ENCODE assay signal across 24 mouse cellular contexts in the genomic region with DNA sequence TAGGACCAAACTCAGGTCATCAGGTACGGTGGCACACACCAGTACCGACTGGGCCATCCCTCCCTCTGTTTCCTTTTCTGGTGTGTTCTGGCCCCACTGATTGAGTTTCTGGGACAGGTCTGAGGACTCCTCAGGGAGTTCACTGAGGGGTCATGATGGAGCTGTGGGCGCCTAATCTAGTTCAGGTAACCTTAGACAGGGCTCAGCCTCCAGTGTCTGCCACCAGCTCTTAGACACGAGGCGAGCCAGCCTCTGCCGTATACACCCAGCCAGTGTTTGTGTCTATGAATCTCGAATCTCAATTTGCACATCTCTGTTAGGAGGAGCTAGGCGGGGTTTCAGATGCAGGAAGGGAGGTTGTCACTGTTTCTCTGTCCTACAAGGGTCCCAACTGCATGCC. TPM values are rescaled to one million over a fixed set of nuclear protein-coding genes. Genes with fewer than 3 reads are reported as not detected.
DNase-seq lines count a peak whose midpoint lies in the region; ATAC-seq lines count a peak whose summit lies in the region.
"Had no signal": no experiment of that assay in that cellular context is flagged by ENCODE, and none has a peak within 500 bp of the region (broad histone marks: within the 10 kb centered on the region; RNA-seq: fewer than 3 reads in every experiment).

No protein-coding gene starts in this region.

- DNase-seq in embryonic facial prominence, embryonic 11.5 days (ENCODE audit: low spot score), result no peak
- no peak for DNase-seq in embryonic facial prominence, embryonic 10.5 days (ENCODE audit: low spot score)
- no peak for DNase-seq in kidney, adult 9 months
- DNase-seq in embryonic facial prominence, embryonic 14.5 days (ENCODE audit: low spot score), result no peak
- no peak for DNase-seq in layer of hippocampus, adult 9-11 months
- no peak for DNase-seq in frontal cortex, adult 2 months (ENCODE audit: extremely low spot score in 1 of 2, low spot score in 1 of 2)
- DNase-seq: adrenal gland, adult 2 months; adrenal gland, postnatal 10 days; adrenal gland, postnatal 25 days; B cell, adult 2 months; cerebellum, adult 11 months; cerebellum, adult 18-20 months; cerebellum, adult 8-10 months; cerebellum, adult 9-11 months; cerebellum, postnatal 14 days; cerebellum, postnatal 36 days; embryo, embryonic 11 days; forebrain, postnatal 0 days had no signal

- H3K9me3 ChIP-seq in embryonic facial prominence, embryonic 11.5 days (replicated peaks; ENCODE audit: control insufficient read depth, low read length), result no peaks in the 10 kb centered on the region
- H3K9me3 ChIP-seq in embryonic facial prominence, embryonic 10.5 days, result peaks cover 2% of the 10 kb centered on the region; the same call in 1 of the 2 replicates
- H3K9me3 ChIP-seq in kidney, embryonic 16.5 days (ENCODE audit: low read length), result no peaks in the 10 kb centered on the region
- no peaks in the 10 kb centered on the region for H3K9me3 ChIP-seq in embryonic facial prominence, embryonic 14.5 days (ENCODE audit: control insufficient read depth, low read length)
- H3K9me3 ChIP-seq: forebrain, embryonic 13.5 days; forebrain, embryonic 15.5 days had no signal

- H3K27me3 ChIP-seq in embryonic facial prominence, embryonic 11.5 days (ENCODE audit: control insufficient read depth, insufficient read depth, low read length), result no peaks in the 10 kb centered on the region
- no peaks in the 10 kb centered on the region for H3K27me3 ChIP-seq in embryonic facial prominence, embryonic 10.5 days (replicated peaks; ENCODE audit: low read depth, poor library complexity, severe bottlenecking)
- no peaks in the 10 kb centered on the region for H3K27me3 ChIP-seq in kidney, embryonic 16.5 days (ENCODE audit: insufficient read depth, low read length)
- no peaks in the 10 kb centered on the region for H3K27me3 ChIP-seq in embryonic facial prominence, embryonic 14.5 days (replicated peaks; ENCODE audit: control insufficient read depth, insufficient read depth, low read length)
- H3K27me3 ChIP-seq: CH12.LX; forebrain, embryonic 13.5 days; forebrain, embryonic 15.5 days had no signal

- no peaks in the 10 kb centered on the region for H3K36me3 ChIP-seq in embryonic facial prominence, embryonic 11.5 days (replicated peaks; ENCODE audit: control insufficient read depth, insufficient read depth, low read depth, low read length)
- no peaks in the 10 kb centered on the region for H3K36me3 ChIP-seq in embryonic facial prominence, embryonic 10.5 days (replicated peaks)
- H3K36me3 ChIP-seq in kidney, embryonic 16.5 days (ENCODE audit: insufficient read depth, low read length), result no peaks in the 10 kb centered on the region
- H3K36me3 ChIP-seq in embryonic facial prominence, embryonic 14.5 days (ENCODE audit: control insufficient read depth, insufficient read depth, low read length), result no peaks in the 10 kb centered on the region
- H3K36me3 ChIP-seq: forebrain, embryonic 15.5 days had no signal

- no peak overlapping the region for H3K4me3 ChIP-seq in embryonic facial prominence, embryonic 11.5 days (ENCODE audit: low read depth, low read length)
- no peak overlapping the region for H3K4me3 ChIP-seq in embryonic facial prominence, embryonic 10.5 days
- H3K4me3 ChIP-seq in kidney, embryonic 16.5 days (ENCODE audit: low read length), result no peak overlapping the region
- H3K4me3 ChIP-seq in embryonic facial prominence, embryonic 14.5 days (ENCODE audit: low read depth, low read length), result no peak overlapping the region
- H3K4me3 ChIP-seq: forebrain, embryonic 13.5 days; forebrain, embryonic 15.5 days had no signal

- no peak overlapping the region for H3K27ac ChIP-seq in embryonic facial prominence, embryonic 11.5 days (replicated peaks; ENCODE audit: low read depth, low read length)
- H3K27ac ChIP-seq in embryonic facial prominence, embryonic 10.5 days (replicated peaks), result no peak overlapping the region
- H3K27ac ChIP-seq in kidney, embryonic 16.5 days (ENCODE audit: low read length), result no peak overlapping the region
- no peak overlapping the region for H3K27ac ChIP-seq in embryonic facial prominence, embryonic 14.5 days (replicated peaks; ENCODE audit: low read depth, low read length)
- H3K27ac ChIP-seq: forebrain, embryonic 13.5 days; forebrain, embryonic 15.5 days had no signal

- 74% methylated on average over 8 of the region's 8 CpGs for WGBS in embryonic facial prominence, embryonic 11.5 days
- 85% methylated on average over 8 of the region's 8 CpGs for WGBS in embryonic facial prominence, embryonic 10.5 days
- 73% methylated on average over 8 of the region's 8 CpGs for WGBS in kidney, embryonic 16.5 days
- 67% methylated on average over 8 of the region's 8 CpGs for WGBS in embryonic facial prominence, embryonic 14.5 days

- no peaks in the 10 kb centered on the region for H3K4me1 ChIP-seq in embryonic facial prominence, embryonic 11.5 days (ENCODE audit: control insufficient read depth, insufficient read depth, low read length)
- H3K4me1 ChIP-seq in embryonic facial prominence, embryonic 10.5 days, result peaks cover 36% of the 10 kb centered on the region
- H3K4me1 ChIP-seq in kidney, embryonic 16.5 days (ENCODE audit: insufficient read depth, low read length), result peaks cover 11% of the 10 kb centered on the region; the same call in 1 of the 2 replicates
- H3K4me1 ChIP-seq in embryonic facial prominence, embryonic 14.5 days (ENCODE audit: control insufficient read depth, insufficient read depth, low read length), result peaks cover 5% of the 10 kb centered on the region; the same call in 1 of the 2 replicates
- H3K4me1 ChIP-seq: forebrain, embryonic 13.5 days had no signal

- H3K9ac ChIP-seq in embryonic facial prominence, embryonic 11.5 days (replicated peaks; ENCODE audit: low read length), result no peak overlapping the region
- no peak overlapping the region for H3K9ac ChIP-seq in kidney, embryonic 16.5 days (replicated peaks; ENCODE audit: low read length)
- H3K9ac ChIP-seq in embryonic facial prominence, embryonic 14.5 days (ENCODE audit: low read depth, low read length), result no peak overlapping the region
- H3K9ac ChIP-seq: forebrain, embryonic 13.5 days; forebrain, embryonic 15.5 days; forebrain, postnatal 0 days had no signal

- H3K4me2 ChIP-seq in embryonic facial prominence, embryonic 11.5 days (ENCODE audit: low read depth, low read length), result no peak overlapping the region
- no peak overlapping the region for H3K4me2 ChIP-seq in kidney, embryonic 16.5 days (replicated peaks; ENCODE audit: low read depth, low read length)
- no peak overlapping the region for H3K4me2 ChIP-seq in embryonic facial prominence, embryonic 14.5 days (ENCODE audit: low read depth, low read length)
- H3K4me2 ChIP-seq: forebrain, embryonic 13.5 days; forebrain, embryonic 15.5 days had no signal

- ATAC-seq in embryonic facial prominence, embryonic 11.5 days (replicated peaks; ENCODE audit: insufficient number of reproducible peaks, low FRiP score, low TSS enrichment, low read depth), result 0 out of 2 replicates have a peak, but pooled peaks have one; percentile 42
- peak; percentile 43; the same call in 1 of the 2 replicates for ATAC-seq in kidney, embryonic 16.5 days (ENCODE audit: low FRiP score, low TSS enrichment)
- peak; percentile 53; the same call in 1 of the 2 replicates for ATAC-seq in embryonic facial prominence, embryonic 14.5 days (ENCODE audit: low read depth)
- ATAC-seq: CD4-positive, CD25-positive, alpha-beta regulatory T cell, adult 4 months; forebrain, embryonic 13.5 days; forebrain, embryonic 15.5 days; forebrain, postnatal 0 days had no signal

RNA-seq across cellular contexts. Expression of a gene that starts 8.3 kb away (rescaled TPM):
- 64.6 and 75.0 TPM in 2 replicates for polyA plus RNA-seq in embryonic facial prominence, embryonic 11.5 days (2014; fragmentation: Nextera tagmentation; extraction: Ambion mirVana)
- 88.0 and 93.2 TPM in 2 replicates for polyA plus RNA-seq in embryonic facial prominence, embryonic 10.5 days (2016; fragmentation: Nextera tagmentation; extraction: Ambion mirVana)
- polyA plus RNA-seq in kidney, embryonic 16.5 days (2015; fragmentation: Nextera tagmentation; extraction: Ambion mirVana), result 111 and 117 TPM in 2 replicates
- polyA plus RNA-seq in embryonic facial prominence, embryonic 14.5 days (2014; fragmentation: Nextera tagmentation; extraction: Ambion mirVana), result 103 and 105 TPM in 2 replicates
- polyA plus RNA-seq in frontal cortex, adult 2 months (2012; rRNA removed), result 9.5 and 9.8 TPM in 2 replicates

RNA-seq across cellular contexts. Expression of a gene that starts 54.0 kb away (rescaled TPM):
- 17.3 and 19.3 TPM in 2 replicates for polyA plus RNA-seq in embryonic facial prominence, embryonic 11.5 days (2014; fragmentation: Nextera tagmentation; extraction: Ambion mirVana)
- 21.3 and 26.4 TPM in 2 replicates for polyA plus RNA-seq in embryonic facial prominence, embryonic 10.5 days (2016; fragmentation: Nextera tagmentation; extraction: Ambion mirVana)
- polyA plus RNA-seq in kidney, embryonic 16.5 days (2015; fragmentation: Nextera tagmentation; extraction: Ambion mirVana), result 39.6 and 42.2 TPM in 2 replicates
- polyA plus RNA-seq in embryonic facial prominence, embryonic 14.5 days (2014; fragmentation: Nextera tagmentation; extraction: Ambion mirVana), result 16.9 and 18.6 TPM in 2 replicates
- polyA plus RNA-seq in frontal cortex, adult 2 months (2012; rRNA removed), result 4.7 and 4.8 TPM in 2 replicates
- polyA plus RNA-seq: CD4-positive, CD25-positive, alpha-beta regulatory T cell, adult 4 months; G1E had no signal

RNA-seq across cellular contexts. Expression of a gene that starts 59.1 kb away (rescaled TPM):
- 29.3 and 30.0 TPM in 2 replicates for polyA plus RNA-seq in embryonic facial prominence, embryonic 11.5 days (2014; fragmentation: Nextera tagmentation; extraction: Ambion mirVana)
- polyA plus RNA-seq in embryonic facial prominence, embryonic 10.5 days (2016; fragmentation: Nextera tagmentation; extraction: Ambion mirVana), result 29.5 and 32.8 TPM in 2 replicates
- 67.0 and 73.5 TPM in 2 replicates for polyA plus RNA-seq in kidney, embryonic 16.5 days (2015; fragmentation: Nextera tagmentation; extraction: Ambion mirVana)
- polyA plus RNA-seq in embryonic facial prominence, embryonic 14.5 days (2014; fragmentation: Nextera tagmentation; extraction: Ambion mirVana), result 44.3 and 45.7 TPM in 2 replicates
- 18.4 and 23.9 TPM in 2 replicates for polyA plus RNA-seq in frontal cortex, adult 2 months (2012; rRNA removed)
